Mouse (Mus musculus): ENCODE data around the gene Gimap1. TPM values are rescaled to one million over a fixed set of nuclear protein-coding genes. Genes with fewer than 3 reads are reported as not detected.

Gene Gimap1
- polyA plus RNA-seq, 1 experiment from 2014 or later, result 20.0 TPM

- ATAC-seq (ENCODE audit: insufficient number of reproducible peaks, low FRiP score), result no peak
- no peak overlapping the region for H3K9ac ChIP-seq
- WGBS, result 72% methylated on average over 9 of the region's 9 CpGs
- no peaks in the 10 kb centered on the region for H3K36me3 ChIP-seq
- no peak overlapping the region for H3K4me2 ChIP-seq
- H3K27ac ChIP-seq (ENCODE audit: poor library complexity, severe bottlenecking), result no peak overlapping the region
- H3K4me3 ChIP-seq, result no peak overlapping the region
- no peaks in the 10 kb centered on the region for H3K27me3 ChIP-seq (replicated peaks)
- H3K9me3 ChIP-seq (replicated peaks), result peaks cover 6% of the 10 kb centered on the region
- H3K4me1 ChIP-seq (replicated peaks), result no peaks in the 10 kb centered on the region
Observed at GRCm38 (mm10) chr6:48768178-48768869, 29.5 kb downstream of the Gimap1 start.

GRCm38 (mm10) chr6:48768933-48769332, 30.1 kb downstream of the Gimap1 start:
- no peak for ATAC-seq (ENCODE audit: insufficient number of reproducible peaks, low FRiP score)
- Histone ChIP-seq H3K4me3 (no peak overlapping the region), H3K27ac (ENCODE audit: poor library complexity, severe bottlenecking) (no peak overlapping the region), H3K4me2 (no peak overlapping the region), H3K9me3 (replicated peaks) (peaks cover 6% of the 10 kb centered on the region), H3K9ac (no peak overlapping the region), H3K4me1 (replicated peaks) (no peaks in the 10 kb centered on the region), H3K27me3 (replicated peaks) (no peaks in the 10 kb centered on the region), H3K36me3 (no peaks in the 10 kb centered on the region)
- 82% methylated on average over 3 of the region's 3 CpGs for WGBS

- no peak within 1 kb of the TSS for H3K9ac ChIP-seq
- no peak for ATAC-seq (ENCODE audit: insufficient number of reproducible peaks, low FRiP score)
- no peaks in the 10 kb centered on the region for H3K4me1 ChIP-seq (replicated peaks)
- no peak within 1 kb of the TSS for H3K27ac ChIP-seq (ENCODE audit: poor library complexity, severe bottlenecking)
- no peak within 1 kb of the TSS for H3K4me3 ChIP-seq
- H3K27me3 ChIP-seq (replicated peaks), result no peaks in the 10 kb centered on the region
- no peaks in the 10 kb centered on the region for H3K9me3 ChIP-seq (replicated peaks)
- H3K4me2 ChIP-seq, result no peak within 1 kb of the TSS
- 81% methylated on average over 3 of the region's 3 CpGs for WGBS
- no peaks in the 10 kb centered on the region for H3K36me3 ChIP-seq
Observed at GRCm38 (mm10) chr6:48770696-48771095, 31.8 kb downstream of the Gimap1 start, which contains the start of gene Gimap3. TSS of gene Gimap3 (minus strand) at chr6:48770851.

GRCm38 (mm10) chr6:48772030-48772429, 33.2 kb downstream of the Gimap1 start:
- no peak overlapping the region for H3K4me3 ChIP-seq
- H3K4me1 ChIP-seq (replicated peaks), result no peaks in the 10 kb centered on the region
- H3K9ac ChIP-seq, result no peak overlapping the region
- H3K36me3 ChIP-seq, result no peaks in the 10 kb centered on the region
- no peak for ATAC-seq (ENCODE audit: insufficient number of reproducible peaks, low FRiP score)
- H3K9me3 ChIP-seq (replicated peaks), result no peaks in the 10 kb centered on the region
- no peak overlapping the region for H3K27ac ChIP-seq (ENCODE audit: poor library complexity, severe bottlenecking)
- 8% methylated on average over 8 of the region's 8 CpGs for WGBS
- no peaks in the 10 kb centered on the region for H3K27me3 ChIP-seq (replicated peaks)
- no peak overlapping the region for H3K4me2 ChIP-seq

- no peak overlapping the region for H3K9ac ChIP-seq
- no peaks in the 10 kb centered on the region for H3K36me3 ChIP-seq
- WGBS, result 72% methylated on average over 1 of the region's 1 CpGs
- H3K9me3 ChIP-seq (replicated peaks), result no peaks in the 10 kb centered on the region; the same call in 1 of the 2 replicates
- no peak overlapping the region for H3K27ac ChIP-seq (ENCODE audit: poor library complexity, severe bottlenecking)
- H3K4me2 ChIP-seq, result no peak overlapping the region
- no peaks in the 10 kb centered on the region for H3K4me1 ChIP-seq (replicated peaks)
- no peak for ATAC-seq (ENCODE audit: insufficient number of reproducible peaks, low FRiP score)
- no peak overlapping the region for H3K4me3 ChIP-seq
- H3K27me3 ChIP-seq (replicated peaks), result no peaks in the 10 kb centered on the region
Observed at GRCm38 (mm10) chr6:48784406-48784805, 45.6 kb downstream of the Gimap1 start.

GRCm38 (mm10) chr6:48785189-48785588, 46.3 kb downstream of the Gimap1 start:
- no peak overlapping the region for H3K27ac ChIP-seq (ENCODE audit: poor library complexity, severe bottlenecking)
- no peaks in the 10 kb centered on the region for H3K4me1 ChIP-seq (replicated peaks)
- no peak for ATAC-seq (ENCODE audit: insufficient number of reproducible peaks, low FRiP score)
- 74% methylated on average over 1 of the region's 1 CpGs for WGBS
- H3K9me3 ChIP-seq (replicated peaks), result no peaks in the 10 kb centered on the region
- H3K4me3 ChIP-seq, result no peak overlapping the region
- H3K9ac ChIP-seq, result no peak overlapping the region
- H3K4me2 ChIP-seq, result no peak overlapping the region
- no peaks in the 10 kb centered on the region for H3K27me3 ChIP-seq (replicated peaks)
- no peaks in the 10 kb centered on the region for H3K36me3 ChIP-seq

- Histone ChIP-seq H3K9me3 (replicated peaks) (no peaks in the 10 kb centered on the region), H3K4me1 (replicated peaks) (no peaks in the 10 kb centered on the region), H3K36me3 (no peaks in the 10 kb centered on the region), H3K9ac (no peak overlapping the region), H3K4me3 (no peak overlapping the region), H3K4me2 (no peak overlapping the region), H3K27me3 (replicated peaks) (no peaks in the 10 kb centered on the region), H3K27ac (ENCODE audit: poor library complexity, severe bottlenecking) (no peak overlapping the region)
- no peak for ATAC-seq (ENCODE audit: insufficient number of reproducible peaks, low FRiP score)
- WGBS, result 74% methylated on average over 2 of the region's 2 CpGs
Observed at GRCm38 (mm10) chr6:48785601-48786000, 46.7 kb downstream of the Gimap1 start.

GRCm38 (mm10) chr6:48787867-48788266, 49.0 kb downstream of the Gimap1 start:
- no peak overlapping the region for H3K4me3 ChIP-seq
- 71% methylated on average over 2 of the region's 2 CpGs for WGBS
- no peaks in the 10 kb centered on the region for H3K27me3 ChIP-seq (replicated peaks)
- H3K4me1 ChIP-seq (replicated peaks), result no peaks in the 10 kb centered on the region
- H3K4me2 ChIP-seq, result no peak overlapping the region
- H3K27ac ChIP-seq (ENCODE audit: poor library complexity, severe bottlenecking), result no peak overlapping the region
- H3K36me3 ChIP-seq, result no peaks in the 10 kb centered on the region
- ATAC-seq (ENCODE audit: insufficient number of reproducible peaks, low FRiP score), result no peak
- no peaks in the 10 kb centered on the region for H3K9me3 ChIP-seq (replicated peaks)
- H3K9ac ChIP-seq, result no peak overlapping the region

Other genes with a start within 250 kb of the Gimap1 start
- 20.4 and 20.5 TPM in 2 replicates for gene Atp6v0e2, start 201.4 kb upstream of the Gimap1 start, polyA plus RNA-seq (2016; fragmentation: Nextera tagmentation; extraction: Ambion mirVana)
- 8.6 and 9.1 TPM in 2 replicates for gene Lrrc61, start 184.3 kb upstream of the Gimap1 start, polyA plus RNA-seq (2016; fragmentation: Nextera tagmentation; extraction: Ambion mirVana)
- 24.7 and 26.4 TPM in 2 replicates for gene Rarres2, start 166.3 kb upstream of the Gimap1 start, polyA plus RNA-seq (2016; fragmentation: Nextera tagmentation; extraction: Ambion mirVana)
- gene Gm45021, start 149.4 kb upstream of the Gimap1 start, polyA plus RNA-seq (2016; fragmentation: Nextera tagmentation; extraction: Ambion mirVana), result 1.5 TPM in 1 of 2 replicates, not detected in the other
- gene Repin1, start 145.2 kb upstream of the Gimap1 start, polyA plus RNA-seq (2016; fragmentation: Nextera tagmentation; extraction: Ambion mirVana), result 32.1 and 32.7 TPM in 2 replicates
- gene Gm44965, start 145.1 kb upstream of the Gimap1 start, polyA plus RNA-seq (2016; fragmentation: Nextera tagmentation; extraction: Ambion mirVana), result not detected in 2 replicates
- 5.6 and 5.8 TPM in 2 replicates for gene Zfp775, start 137.0 kb upstream of the Gimap1 start, polyA plus RNA-seq (2016; fragmentation: Nextera tagmentation; extraction: Ambion mirVana)
- gene AI854703, start 112.3 kb upstream of the Gimap1 start, polyA plus RNA-seq (2016; fragmentation: Nextera tagmentation; extraction: Ambion mirVana), result 1.3 TPM in 2 replicates
- 0.90 and 1.2 TPM in 2 replicates for gene Gimap8, start 91.8 kb upstream of the Gimap1 start, polyA plus RNA-seq (2016; fragmentation: Nextera tagmentation; extraction: Ambion mirVana)
- gene Gimap9, start 62.9 kb upstream of the Gimap1 start, polyA plus RNA-seq (2016; fragmentation: Nextera tagmentation; extraction: Ambion mirVana), result 8.7 and 9.4 TPM in 2 replicates
- gene Gimap4, start 54.5 kb upstream of the Gimap1 start, polyA plus RNA-seq (2016; fragmentation: Nextera tagmentation; extraction: Ambion mirVana), result 9.9 and 10.7 TPM in 2 replicates
- gene Gimap6, start 30.8 kb upstream of the Gimap1 start, polyA plus RNA-seq (2016; fragmentation: Nextera tagmentation; extraction: Ambion mirVana), result 28.7 and 28.8 TPM in 2 replicates
- gene Gm28053, start 20.4 kb upstream of the Gimap1 start, polyA plus RNA-seq (2016; fragmentation: Nextera tagmentation; extraction: Ambion mirVana), result 2.4 and 3.6 TPM in 2 replicates
- gene Gimap7, start 20.4 kb upstream of the Gimap1 start, polyA plus RNA-seq (2016; fragmentation: Nextera tagmentation; extraction: Ambion mirVana), result not detected in 2 replicates
- 5.3 and 6.9 TPM in 2 replicates for gene Gimap5, start 7.1 kb downstream of the Gimap1 start, polyA plus RNA-seq (2016; fragmentation: Nextera tagmentation; extraction: Ambion mirVana)
- not detected in 2 replicates for gene Gimap3, start 31.8 kb downstream of the Gimap1 start, polyA plus RNA-seq (2016; fragmentation: Nextera tagmentation; extraction: Ambion mirVana)
- gene Tmem176a, start 101.9 kb downstream of the Gimap1 start, polyA plus RNA-seq (2016; fragmentation: Nextera tagmentation; extraction: Ambion mirVana), result 80.3 and 81.7 TPM in 2 replicates
- gene Tmem176b, start 102.4 kb downstream of the Gimap1 start, polyA plus RNA-seq (2016; fragmentation: Nextera tagmentation; extraction: Ambion mirVana), result 226 and 236 TPM in 2 replicates
- not detected in 2 replicates for gene Aoc1, start 133.8 kb downstream of the Gimap1 start, polyA plus RNA-seq (2016; fragmentation: Nextera tagmentation; extraction: Ambion mirVana)
- gene 1600015I10Rik, start 190.8 kb downstream of the Gimap1 start, polyA plus RNA-seq (2016; fragmentation: Nextera tagmentation; extraction: Ambion mirVana), result 0.10 TPM in 1 of 2 replicates, not detected in the other
- not detected in 2 replicates for gene Doxl2, start 235.9 kb downstream of the Gimap1 start, polyA plus RNA-seq (2016; fragmentation: Nextera tagmentation; extraction: Ambion mirVana)
- not detected in 2 replicates for gene Svs1, start 247.8 kb downstream of the Gimap1 start, polyA plus RNA-seq (2016; fragmentation: Nextera tagmentation; extraction: Ambion mirVana)

Data from heart, embryonic 12.5 days (tissue).